Mouse (Mus musculus) ovary, adult 18-20 months (tissue): ENCODE results near the gene Rnaseh2c.

ENCODE experiments used
- DNase-seq: peaks from one replicate; pipeline ENCODE4 v3.0.0; 2022; ENCODE audit warnings: low spot score, mixed read lengths

Gene Rnaseh2c

DNA sequence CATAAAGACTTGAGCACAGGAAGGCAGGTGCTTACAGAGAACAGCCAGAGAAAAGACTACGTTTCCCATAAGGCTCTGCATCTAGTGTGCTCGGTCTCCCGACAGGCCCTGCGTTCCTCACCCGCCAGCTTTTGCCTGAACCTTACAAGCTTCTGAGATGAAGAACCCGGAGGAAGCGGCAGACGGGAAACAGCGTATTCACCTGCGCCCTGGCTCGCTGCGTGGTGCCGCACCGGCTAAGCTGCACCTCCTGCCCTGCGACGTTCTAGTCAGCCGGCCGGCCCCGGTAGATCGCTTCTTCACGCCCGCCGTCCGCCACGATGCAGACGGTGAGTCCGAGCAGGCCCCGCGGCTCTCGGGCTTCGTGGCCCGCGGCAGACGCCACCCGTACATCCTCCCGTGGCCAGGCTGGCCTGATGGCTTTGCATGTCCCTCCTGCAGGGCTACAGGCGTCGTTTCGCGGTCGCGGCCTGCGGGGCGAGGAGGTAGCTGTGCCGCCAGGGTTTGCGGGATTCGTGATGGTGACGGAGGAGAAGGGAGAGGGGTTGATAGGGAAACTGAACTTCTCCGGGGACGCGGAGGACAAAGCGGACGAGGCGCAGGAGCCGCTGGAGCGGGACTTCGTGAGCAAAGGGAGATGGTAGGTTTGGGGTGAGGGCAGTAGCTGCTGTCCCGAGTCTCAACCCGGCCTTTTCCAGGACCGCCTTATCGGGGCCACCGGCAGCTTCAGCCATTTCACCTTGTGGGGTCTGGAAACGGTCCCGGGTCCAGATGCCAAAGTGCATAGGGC is at the start of gene Rnaseh2c:
Gene Rnaseh2c (plus strand): TSS at position 122 of the 790 bp plus-strand sequence.
- peak; percentile 55 for DNase-seq

DNA sequence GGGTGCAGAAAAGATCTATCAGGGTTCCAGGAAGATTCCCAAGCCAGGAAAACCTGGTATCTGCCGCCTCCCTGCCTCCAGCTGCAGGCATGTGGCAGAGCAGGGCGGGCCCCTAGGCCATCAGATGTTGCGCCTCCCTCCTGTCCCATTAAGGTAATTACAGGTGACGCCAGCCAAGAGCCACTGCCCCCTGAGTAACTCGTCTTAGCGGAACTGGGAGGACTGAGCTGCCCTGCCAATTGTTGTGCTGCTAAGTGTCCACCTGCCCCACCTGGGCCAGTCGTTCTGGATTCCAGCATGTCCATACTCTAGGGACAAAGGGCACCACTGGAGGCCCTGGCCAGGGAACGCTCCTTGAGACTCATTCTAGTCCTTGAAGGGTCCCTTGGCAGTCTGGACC is 47.9 kb upstream of the Rnaseh2c start:
- DNase-seq = no peak

DNA sequence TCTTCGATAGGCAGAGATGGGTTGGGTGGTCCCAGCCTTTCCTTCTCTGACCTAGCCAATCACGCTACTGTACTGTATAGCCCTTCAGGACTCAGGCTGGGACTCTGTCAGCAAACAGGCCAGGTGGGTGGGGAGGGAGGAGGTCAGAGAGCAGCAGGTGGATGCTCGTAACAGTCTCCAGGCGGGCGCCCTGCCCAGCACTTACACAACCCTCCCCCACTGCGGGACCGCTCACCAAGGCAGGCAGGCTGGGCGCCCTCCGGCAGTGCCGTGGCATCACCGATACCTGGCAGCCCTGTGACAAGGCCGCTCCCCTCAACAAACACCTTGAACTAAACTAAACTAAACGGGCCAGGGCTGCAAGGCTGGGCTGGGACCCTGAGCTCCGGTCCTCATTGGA is 47.5 kb upstream of the Rnaseh2c start:
- DNase-seq = no peak

DNA sequence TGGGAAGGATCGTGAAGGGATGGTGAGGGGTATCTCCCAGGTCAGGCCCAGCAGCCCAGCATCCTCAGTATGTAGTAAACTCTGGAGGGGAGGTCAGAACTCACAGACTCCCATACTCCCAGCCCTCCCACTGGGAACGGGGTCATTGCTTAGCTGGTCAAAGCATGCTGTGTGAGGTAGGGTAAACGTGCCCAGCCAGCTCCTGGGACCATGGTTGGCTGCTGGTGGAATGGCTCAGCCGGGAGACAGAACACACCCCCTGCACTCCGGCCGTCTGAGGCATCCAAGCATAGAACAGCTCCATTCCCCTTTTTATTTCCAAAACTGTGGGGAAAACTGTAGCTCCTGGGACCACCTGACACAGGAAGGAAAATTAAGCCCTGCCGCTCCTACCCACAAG is 43.5 kb upstream of the Rnaseh2c start:
- DNase-seq = no peak

DNA sequence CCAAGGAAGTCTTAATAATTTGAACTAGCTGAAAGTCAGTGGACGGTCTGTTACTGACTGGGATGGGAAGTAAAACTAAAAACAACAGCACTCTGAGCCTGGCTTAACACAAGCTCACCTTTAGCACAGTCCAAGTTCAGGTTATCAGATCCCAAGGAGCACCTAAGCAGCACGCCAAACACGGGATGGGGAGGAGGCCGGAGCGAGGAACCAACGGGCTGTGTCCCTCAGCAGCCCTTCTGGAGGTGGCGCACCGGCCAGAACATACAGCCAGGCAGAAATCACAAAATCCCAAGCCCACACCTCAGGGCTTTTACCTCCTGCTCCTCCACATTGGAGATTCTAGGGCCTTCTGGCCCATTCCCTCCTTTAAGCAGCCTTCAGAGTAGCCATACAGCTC is 42.9 kb upstream of the Rnaseh2c start:
- DNase-seq = no peak

DNA sequence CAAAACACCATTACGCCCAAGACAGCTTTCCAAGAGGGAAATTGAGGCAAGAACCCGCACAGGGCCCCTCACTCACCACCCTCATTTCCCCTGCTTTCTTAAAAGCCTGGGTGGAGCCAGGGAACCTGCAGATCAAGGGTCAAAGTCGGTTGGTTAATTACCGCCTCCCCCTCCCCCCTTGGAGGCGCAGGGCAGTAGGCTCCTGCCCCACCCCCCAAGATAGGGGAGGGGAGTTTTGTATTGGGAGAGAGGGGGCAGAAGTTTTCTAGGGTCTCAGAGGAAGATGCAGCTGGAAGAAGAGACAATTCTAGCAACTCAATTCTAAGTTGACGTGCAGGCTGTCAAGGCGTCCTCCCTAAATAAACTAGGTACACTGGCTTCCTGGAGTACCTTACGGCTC is 42.4 kb upstream of the Rnaseh2c start:
- DNase-seq = no peak

DNA sequence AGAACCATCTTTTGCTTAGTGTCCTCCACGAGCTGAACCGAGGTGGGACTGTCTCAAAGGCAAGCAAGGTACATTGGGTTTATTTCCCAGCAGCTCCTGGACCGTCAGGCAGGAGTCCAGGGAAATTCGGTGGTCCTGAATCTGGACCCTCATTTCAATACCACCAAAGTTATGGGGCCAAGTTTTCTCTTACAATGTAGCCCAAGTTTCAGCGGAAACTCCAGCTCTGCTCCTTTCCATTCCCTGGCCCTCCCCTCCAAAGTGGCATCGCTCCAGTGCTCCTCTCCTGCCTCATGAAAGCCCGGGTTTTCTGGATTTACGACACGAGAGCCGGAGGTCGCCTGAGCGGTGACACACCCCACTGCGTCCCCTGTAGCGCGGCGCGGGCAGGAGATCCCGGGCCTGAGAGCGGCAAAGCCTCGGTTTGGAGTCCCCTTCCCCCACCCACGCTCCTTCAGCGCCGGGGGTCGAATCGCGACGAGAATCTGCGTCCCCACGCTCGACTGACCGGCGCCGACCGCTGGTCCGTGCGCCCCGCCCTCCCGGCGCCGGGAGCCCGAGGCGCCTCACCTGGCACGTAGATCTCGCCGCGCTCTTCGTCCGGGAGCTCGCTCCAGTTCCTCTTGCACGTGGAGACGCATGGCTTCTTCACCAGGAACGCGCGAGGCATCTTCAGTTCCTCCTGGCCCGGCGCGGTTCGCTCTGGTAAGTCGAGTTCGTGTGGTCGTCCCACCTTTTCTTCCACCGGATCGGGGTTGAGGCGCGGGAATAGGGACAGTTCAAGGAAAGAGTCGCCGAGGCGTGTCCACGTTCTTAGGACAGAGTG is 41.8 kb upstream of the Rnaseh2c start:
- no peak for DNase-seq

DNA sequence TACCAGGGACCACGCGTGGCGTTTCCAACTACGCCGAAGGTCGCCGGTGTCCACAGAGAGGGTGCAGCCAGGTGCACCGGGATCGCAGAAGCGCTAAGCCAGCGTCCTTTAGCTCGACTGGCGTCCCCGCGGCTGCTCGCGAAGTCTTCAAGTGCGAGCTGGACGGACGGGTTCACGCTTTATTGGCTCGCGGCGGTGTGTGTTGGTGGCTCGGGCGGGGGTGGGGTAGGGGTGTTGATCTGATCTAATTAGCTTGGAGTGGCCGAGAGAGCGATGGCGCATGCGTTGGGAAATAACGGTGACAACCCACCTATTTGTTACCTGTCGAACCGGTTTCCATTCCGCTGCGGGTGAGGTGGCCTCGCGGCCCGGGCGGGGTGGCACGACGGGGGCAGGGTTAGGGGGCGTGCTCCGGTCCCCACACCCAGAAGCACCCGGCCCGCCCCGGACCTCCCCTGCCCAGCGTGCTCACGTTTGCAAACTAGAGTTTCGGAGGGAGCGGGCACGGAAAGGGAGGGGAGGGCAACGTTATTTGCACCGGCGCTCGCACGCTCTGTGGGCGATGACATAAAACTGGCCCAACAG is 41.1 kb upstream of the Rnaseh2c start, which contains the start of gene Ovol1:
Gene Ovol1 (minus strand): TSS at position 190 of the 585 bp plus-strand sequence.
- DNase-seq = no peak

DNA sequence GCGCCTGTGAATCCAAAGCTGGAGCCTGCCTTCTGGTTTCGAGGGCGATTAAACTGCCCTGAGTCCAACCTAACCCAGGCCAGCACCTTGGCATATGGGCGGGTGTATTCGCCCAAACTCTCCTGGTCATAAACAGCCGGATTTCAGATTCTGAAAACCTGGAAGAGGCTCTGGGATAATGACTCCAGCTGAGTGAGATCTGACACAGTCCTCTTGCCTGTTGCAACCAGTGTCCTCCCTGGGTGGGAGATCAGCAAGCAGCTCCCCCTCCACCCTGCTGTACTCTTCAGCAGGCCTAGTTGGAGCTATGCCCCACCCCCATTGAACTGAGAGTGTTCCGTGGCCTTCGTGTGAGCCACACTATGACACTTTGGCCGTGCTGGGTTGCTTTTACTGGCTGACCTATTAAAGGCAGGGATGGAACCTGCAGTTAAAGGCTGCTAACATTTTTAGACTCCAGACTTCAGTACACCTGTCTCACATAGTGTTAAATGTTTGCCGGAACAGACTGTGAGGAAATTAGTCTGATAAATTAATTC is 40.4 kb upstream of the Rnaseh2c start:
- DNase-seq = no peak

DNA sequence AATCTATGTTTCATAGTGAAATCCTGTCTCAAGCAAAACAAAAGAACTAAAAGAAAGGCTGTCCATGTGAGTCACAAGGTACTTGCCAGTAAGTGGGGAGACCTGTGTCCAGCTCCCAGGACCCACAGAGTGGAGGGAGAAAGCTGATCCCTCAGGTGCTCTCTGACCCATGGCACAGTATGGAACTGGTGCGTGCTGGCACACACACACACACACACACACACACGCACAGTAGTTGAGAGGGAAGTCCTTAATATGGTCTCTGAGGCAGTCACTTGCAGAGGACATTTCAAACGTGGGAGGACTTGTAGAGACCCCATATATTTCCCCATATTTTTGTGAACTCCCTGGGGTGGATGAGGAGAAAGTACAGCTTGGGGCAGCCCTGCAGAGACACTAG is 39.8 kb upstream of the Rnaseh2c start:
- no peak for DNase-seq

DNA sequence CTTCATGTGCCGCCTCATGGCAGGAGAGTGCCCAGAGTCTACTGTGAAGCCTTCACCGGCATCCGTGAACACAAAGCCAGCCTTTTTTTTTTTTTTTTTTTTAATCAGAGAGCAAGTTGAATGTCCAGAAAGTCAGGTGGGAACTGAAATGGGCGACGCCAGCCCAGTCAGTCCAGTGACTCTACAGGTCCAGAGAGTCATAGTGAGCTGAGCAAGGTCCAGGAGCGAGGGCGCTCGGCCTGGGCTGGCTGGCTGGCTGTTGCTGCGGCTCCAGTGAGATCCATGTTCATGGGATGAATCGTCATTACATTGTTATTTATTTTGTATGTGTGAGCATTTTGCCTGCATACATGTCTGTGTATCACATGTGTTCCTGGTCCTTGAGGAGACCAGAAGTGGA is 38.9 kb upstream of the Rnaseh2c start:
- no peak for DNase-seq

DNA sequence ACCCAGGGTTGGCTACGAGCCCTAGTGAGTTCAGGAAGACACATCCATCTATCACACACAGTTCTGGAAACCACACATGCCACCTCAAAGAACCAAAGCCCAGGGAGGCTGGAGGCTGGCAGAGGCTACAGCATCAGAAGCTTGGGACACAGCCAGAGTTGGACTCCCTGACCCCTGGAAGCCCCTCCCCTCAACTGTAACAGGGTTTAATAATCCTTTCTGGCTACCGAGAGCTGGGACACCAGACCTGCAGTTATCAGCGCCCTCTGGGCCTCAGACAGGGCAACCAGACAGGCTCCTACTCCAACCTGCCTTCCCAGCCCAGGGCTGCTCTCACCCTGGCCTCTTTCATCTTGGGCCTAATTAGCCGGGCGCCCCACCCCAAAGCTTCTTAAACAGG is 35.4 kb upstream of the Rnaseh2c start:
- no peak for DNase-seq

DNA sequence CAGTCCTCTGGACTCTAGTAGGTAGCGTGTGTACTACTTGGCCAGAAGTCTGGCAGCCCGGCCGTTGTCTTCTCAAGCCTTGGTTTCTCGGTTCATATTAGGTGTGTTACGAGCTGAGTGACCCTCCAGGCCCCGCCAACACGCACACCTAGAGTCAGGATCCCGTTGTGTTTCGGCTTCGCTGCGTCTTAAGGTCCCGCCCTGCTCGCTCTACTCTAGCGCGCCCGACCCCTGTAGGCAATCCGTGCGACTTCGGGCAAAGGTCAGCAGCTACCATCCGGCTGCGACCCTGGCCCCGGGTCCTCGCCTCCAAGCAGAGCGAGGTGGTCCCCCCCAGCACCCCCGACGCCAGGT is 34.5 kb upstream of the Rnaseh2c start:
- DNase-seq = no peak

DNA sequence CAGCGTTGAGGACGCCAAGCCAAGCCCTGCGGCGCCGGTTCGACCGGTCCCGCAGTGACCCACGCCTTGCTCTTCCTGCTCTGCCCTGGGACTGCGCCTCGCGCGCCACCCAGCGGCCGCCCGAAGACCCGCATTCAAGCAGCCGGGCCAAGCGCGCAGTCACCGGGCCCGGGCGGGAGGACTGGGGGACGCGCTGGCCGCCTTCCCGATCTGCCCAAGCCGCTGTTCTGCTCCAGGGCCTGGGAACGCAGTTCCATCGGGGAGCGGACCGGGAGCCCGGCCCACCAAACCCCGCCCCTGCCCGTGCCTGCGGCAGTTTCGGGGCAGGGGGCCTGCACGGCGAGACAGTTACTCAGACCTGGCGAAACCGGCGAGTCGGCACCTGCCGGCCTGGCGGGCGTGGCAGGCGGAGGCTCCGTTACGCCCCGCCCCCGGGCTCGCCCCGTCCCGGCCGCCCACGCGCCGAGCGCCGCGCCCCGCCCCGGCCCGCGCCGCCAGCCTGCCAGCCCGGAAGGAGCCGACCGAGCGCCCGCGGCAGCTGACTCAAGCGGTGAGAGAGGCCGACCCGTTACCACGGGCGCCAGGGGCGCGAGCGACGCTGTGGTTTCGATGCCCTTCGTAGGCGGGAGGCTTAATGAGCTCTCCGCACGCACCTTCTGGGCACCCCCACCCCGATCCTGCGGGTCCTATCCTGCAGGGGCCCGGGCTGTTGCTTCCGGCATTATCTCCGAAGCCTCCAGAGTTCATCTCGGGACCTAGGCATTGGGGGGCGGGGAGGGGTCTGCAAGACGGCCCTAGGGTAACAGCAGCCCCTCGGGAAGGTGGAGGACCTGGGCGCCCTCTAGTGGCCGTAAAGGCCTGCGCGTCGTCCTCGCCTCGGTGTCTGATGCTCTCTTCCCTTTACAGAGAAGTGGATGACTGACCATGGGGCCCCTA is 33.9 kb upstream of the Rnaseh2c start, which contains the start of gene Ap5b1:
Gene Ap5b1 (plus strand): TSS at position 492 of the 936 bp plus-strand sequence.
- DNase-seq = peak; percentile 83

DNA sequence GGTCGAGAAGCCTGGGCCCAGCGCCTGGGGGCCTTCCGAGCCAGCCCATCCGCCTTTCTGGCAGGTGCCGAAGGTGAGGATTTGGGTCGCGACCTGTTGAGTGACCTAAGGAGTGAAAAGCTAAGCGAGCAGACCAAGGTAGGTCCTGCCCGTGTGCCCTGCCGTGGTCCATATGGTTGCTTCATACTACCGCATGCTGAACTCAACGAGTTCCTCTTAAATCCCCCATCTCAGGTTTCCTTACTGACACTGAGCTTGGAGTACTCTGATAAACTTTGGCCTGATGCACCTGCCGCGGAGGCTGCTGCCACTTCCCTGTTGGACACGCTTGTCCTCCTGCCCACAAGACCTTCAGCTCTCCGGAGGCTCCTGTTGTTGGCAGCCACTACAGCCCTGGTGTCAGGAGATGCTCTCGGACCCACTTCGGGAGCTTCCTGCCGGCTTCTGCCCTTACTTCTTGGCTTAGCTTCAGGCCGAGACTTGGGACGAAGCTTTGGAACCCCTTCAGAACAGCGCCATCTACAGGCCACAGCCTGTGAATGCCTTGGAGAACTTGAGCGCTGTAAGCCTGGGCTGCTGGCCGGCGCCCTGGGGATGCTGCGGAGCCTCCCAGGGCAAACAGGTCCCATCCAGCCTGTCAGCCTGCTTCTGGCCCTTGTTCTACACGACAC is 33.1 kb upstream of the Rnaseh2c start:
- peak; percentile 66 for DNase-seq

DNA sequence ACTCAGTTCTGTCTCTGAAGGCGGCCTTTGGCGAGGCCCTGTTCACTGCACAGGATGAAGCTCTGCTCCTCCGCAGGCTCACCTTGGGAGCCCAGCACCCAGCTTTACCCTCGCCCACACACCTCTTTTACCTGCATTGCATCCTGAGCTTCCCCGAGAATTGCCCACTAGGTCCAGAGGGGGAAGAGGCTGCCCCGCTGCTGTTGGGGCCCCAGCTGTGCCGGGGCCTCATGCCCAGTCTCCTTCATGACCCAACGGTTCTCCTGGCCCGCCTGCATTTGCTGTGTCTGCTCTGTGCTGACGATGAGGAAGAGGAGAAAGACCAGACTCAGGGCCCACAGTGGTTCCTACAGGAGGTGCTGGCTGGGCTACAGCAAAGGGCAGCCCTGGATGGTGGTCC is 32.2 kb upstream of the Rnaseh2c start:
- DNase-seq = no peak

DNA sequence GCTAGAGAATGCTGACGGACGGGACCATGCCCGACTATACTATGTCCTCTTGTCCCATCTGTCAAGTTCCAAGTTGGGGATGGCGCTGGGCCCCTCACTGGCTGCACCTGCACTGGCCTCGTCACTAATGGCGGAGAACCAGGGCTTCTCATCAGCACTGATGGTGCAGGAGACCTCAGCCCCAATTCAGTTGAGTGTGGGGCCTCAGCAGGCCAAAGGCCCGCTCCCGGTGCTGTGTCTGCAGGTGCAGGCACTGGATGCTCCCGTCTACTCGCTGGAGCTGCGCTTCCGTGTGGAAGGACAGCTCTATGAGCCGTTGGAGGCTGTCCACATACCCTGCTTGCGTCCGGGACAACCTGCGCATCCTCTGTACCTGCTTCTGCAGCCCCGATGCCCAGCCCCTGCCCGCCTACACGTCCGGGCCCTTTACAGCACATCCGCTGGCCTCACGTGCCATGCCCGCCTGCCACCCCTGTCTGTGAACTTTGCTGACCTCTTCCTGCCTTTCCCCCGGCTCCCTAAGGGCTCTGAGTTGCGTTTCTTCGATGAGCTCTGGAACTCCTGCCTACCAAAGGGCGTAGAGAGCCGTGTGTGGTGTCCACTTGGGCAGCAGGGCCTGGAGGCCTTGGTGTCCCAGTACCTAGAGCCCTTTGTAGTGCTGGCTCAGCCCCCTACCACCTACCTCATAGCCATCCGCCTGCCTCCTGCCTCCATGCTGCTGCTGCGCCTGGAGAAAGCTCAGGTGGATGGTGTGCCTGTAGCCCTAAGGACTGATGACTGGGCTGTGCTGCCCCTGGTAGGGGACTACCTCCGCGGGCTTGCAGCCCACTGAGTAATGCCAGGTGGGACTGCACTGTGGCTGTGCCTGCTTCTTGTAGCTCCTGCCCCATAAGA is 31.1 kb upstream of the Rnaseh2c start:
- DNase-seq = no peak

DNA sequence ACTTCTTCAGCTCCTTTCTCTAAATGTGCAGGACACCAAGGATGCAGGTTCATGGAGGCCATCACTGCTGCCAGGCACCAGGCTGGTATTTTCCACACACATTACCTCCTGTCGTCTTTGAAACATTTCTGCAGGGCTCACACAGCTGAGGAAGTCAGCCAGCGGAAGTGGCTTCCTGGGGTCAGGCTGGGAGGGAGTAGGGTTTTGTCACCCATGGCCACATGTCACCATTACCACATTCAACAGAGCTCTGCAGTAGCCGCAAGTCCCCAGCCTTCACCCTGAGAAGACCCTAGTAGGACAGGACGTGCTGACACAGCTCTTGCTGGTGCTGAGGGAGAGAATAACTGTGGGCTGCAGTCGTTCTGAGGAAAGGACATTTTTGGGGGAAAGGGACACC is 29.8 kb upstream of the Rnaseh2c start:
- no peak for DNase-seq

DNA sequence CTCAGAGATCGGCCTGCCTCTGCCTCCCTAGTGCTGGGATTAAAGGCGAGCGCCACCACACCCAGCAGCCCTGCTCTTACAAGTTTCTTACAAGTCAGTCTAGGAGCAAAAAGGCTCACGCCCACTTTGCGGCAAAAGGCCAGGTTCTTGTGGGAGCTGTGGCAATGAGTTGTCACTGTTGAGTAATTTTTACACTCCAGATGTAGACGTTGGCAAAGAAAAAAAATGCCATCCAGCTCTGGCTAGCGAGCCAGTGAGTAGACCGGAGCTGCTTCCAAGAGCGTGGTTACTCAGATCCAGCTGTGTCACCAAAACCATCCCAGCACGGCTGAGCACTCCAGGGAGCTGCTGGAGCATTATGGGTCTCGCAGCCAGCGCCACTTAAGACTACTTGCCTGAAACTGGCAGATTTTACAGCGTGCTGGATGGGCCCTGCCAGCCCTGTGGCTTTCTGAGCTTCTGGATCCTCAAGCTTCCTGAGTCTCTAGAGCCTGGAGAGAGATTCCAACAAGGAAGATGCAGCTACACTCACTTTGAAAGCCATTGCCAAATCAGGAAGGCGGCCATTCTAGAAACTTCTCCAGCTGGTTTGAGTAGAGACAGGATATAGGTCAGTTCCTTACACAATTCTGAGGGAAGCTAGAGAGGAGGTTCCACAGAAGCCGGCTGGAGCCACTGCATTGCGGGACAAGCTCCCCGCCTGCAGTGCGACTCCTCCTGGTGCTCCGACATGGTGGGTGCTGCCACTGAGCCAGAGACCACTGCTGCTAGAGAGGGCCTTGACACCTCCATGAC is 29.1 kb upstream of the Rnaseh2c start:
- peak; percentile 40 for DNase-seq
